Mouse (Mus musculus): ENCODE data around the gene Gemin5.

- TF ChIP-seq POLR2A (IDR thresholded peaks at IDR 0.05; ENCODE audit: low read depth, low read length) = no peak
- TF ChIP-seq CTCF (IDR thresholded peaks at IDR 0.05; ENCODE audit: extremely low read depth, insufficient read length, insufficient replicate concordance, low read depth, low read length) = no peak
These were observed 24.5 kb downstream of the Gemin5 start for GRCm38 (mm10) chr11:58143704-58144426.

All from small intestine, adult 2 months (tissue).